Comparison of ENCODE assay signal across 25 mouse cellular contexts in genomic region chr4:85438813-85439212, GRCm38 (mm10).
DNase-seq lines count a peak whose midpoint lies in the region; ATAC-seq and TF ChIP-seq lines count a peak whose summit lies in the region.
"Had no signal": no experiment of that assay in that cellular context is flagged by ENCODE, and none has a peak within 500 bp of the region (broad histone marks: within the 10 kb centered on the region; RNA-seq: fewer than 3 reads in every experiment).

No protein-coding gene starts in this region.

- no peak overlapping the region for H3K4me3 ChIP-seq in forebrain, embryonic 13.5 days
- no peak overlapping the region for H3K4me3 ChIP-seq in forebrain, embryonic 12.5 days (replicated peaks)
- H3K4me3 ChIP-seq in forebrain, embryonic 16.5 days (replicated peaks; ENCODE audit: low read length) = no peak overlapping the region
- H3K4me3 ChIP-seq in forebrain, postnatal 0 days (ENCODE audit: low read depth, low read length) = no peak overlapping the region
- H3K4me3 ChIP-seq: embryonic facial prominence, embryonic 13.5 days; embryonic facial prominence, embryonic 15.5 days; erythroblast, embryonic 14.5 days had no signal

- no peaks in the 10 kb centered on the region for H3K36me3 ChIP-seq in forebrain, embryonic 13.5 days (ENCODE audit: poor library complexity, severe bottlenecking)
- no peaks in the 10 kb centered on the region for H3K36me3 ChIP-seq in forebrain, embryonic 12.5 days (replicated peaks)
- H3K36me3 ChIP-seq in forebrain, embryonic 16.5 days (ENCODE audit: control insufficient read depth, insufficient read depth) = no peaks in the 10 kb centered on the region
- H3K36me3 ChIP-seq in forebrain, postnatal 0 days (ENCODE audit: insufficient read depth) = no peaks in the 10 kb centered on the region
- H3K36me3 ChIP-seq: embryonic facial prominence, embryonic 13.5 days; embryonic facial prominence, embryonic 15.5 days; G1E had no signal

- H3K9ac ChIP-seq in forebrain, embryonic 13.5 days = no peak overlapping the region
- no peak overlapping the region for H3K9ac ChIP-seq in forebrain, embryonic 12.5 days
- no peak overlapping the region for H3K9ac ChIP-seq in forebrain, embryonic 16.5 days (replicated peaks; ENCODE audit: low read depth, low read length)
- H3K9ac ChIP-seq in forebrain, postnatal 0 days = no peak overlapping the region
- H3K9ac ChIP-seq: embryonic facial prominence, embryonic 13.5 days; embryonic facial prominence, embryonic 15.5 days had no signal

- peaks cover 10% of the 10 kb centered on the region; the same call in 1 of the 2 replicates for H3K4me1 ChIP-seq in forebrain, embryonic 13.5 days
- H3K4me1 ChIP-seq in forebrain, embryonic 12.5 days = no peaks in the 10 kb centered on the region
- no peaks in the 10 kb centered on the region for H3K4me1 ChIP-seq in forebrain, embryonic 16.5 days (replicated peaks; ENCODE audit: control insufficient read depth, insufficient read depth, low read length)
- H3K4me1 ChIP-seq in forebrain, postnatal 0 days (ENCODE audit: insufficient read depth) = no peaks in the 10 kb centered on the region

- H3K27me3 ChIP-seq in forebrain, embryonic 13.5 days = no peaks in the 10 kb centered on the region
- H3K27me3 ChIP-seq in forebrain, embryonic 12.5 days = no peaks in the 10 kb centered on the region
- no peaks in the 10 kb centered on the region for H3K27me3 ChIP-seq in forebrain, embryonic 16.5 days (replicated peaks; ENCODE audit: control insufficient read depth, insufficient read depth, low read length)
- H3K27me3 ChIP-seq in forebrain, postnatal 0 days (ENCODE audit: insufficient read depth, low read length) = no peaks in the 10 kb centered on the region
- H3K27me3 ChIP-seq: CH12.LX; embryonic facial prominence, embryonic 13.5 days; embryonic facial prominence, embryonic 15.5 days; Patski had no signal

- H3K4me2 ChIP-seq in forebrain, embryonic 13.5 days = no peak overlapping the region
- H3K4me2 ChIP-seq in forebrain, embryonic 12.5 days = no peak overlapping the region
- H3K4me2 ChIP-seq in forebrain, embryonic 16.5 days (ENCODE audit: low read length) = no peak overlapping the region
- no peak overlapping the region for H3K4me2 ChIP-seq in forebrain, postnatal 0 days (ENCODE audit: low read depth)
- H3K4me2 ChIP-seq: embryonic facial prominence, embryonic 13.5 days; embryonic facial prominence, embryonic 15.5 days had no signal

- 37% methylated on average over 3 of the region's 3 CpGs for WGBS in forebrain, embryonic 13.5 days
- 54% methylated on average over 3 of the region's 3 CpGs for WGBS in forebrain, embryonic 12.5 days
- WGBS in forebrain, embryonic 16.5 days = 24% methylated on average over 3 of the region's 3 CpGs
- 35% methylated on average over 3 of the region's 3 CpGs for WGBS in forebrain, postnatal 0 days

- no peak overlapping the region for H3K27ac ChIP-seq in forebrain, embryonic 13.5 days
- no peak overlapping the region for H3K27ac ChIP-seq in forebrain, embryonic 12.5 days
- no peak overlapping the region for H3K27ac ChIP-seq in forebrain, embryonic 16.5 days (ENCODE audit: low read length)
- H3K27ac ChIP-seq in forebrain, postnatal 0 days (ENCODE audit: low read depth, low read length) = no peak overlapping the region
- H3K27ac ChIP-seq: embryonic facial prominence, embryonic 13.5 days; embryonic facial prominence, embryonic 15.5 days had no signal

- no peak for TF ChIP-seq CTCF in forebrain, postnatal 0 days (IDR thresholded peaks at IDR 0.05; ENCODE audit: low read depth)

- DNase-seq in forebrain, postnatal 0 days = no peak
- DNase-seq in retina, postnatal 1 day = peak; percentile 32
- DNase-seq in retina, embryonic 14.5 days (ENCODE audit: low spot score) = no peak
- DNase-seq: adrenal gland, adult 8-10 months; adrenal gland, postnatal 14 days; adrenal gland, postnatal 36 days; B cell, adult 2 months; cerebellum, adult 11 months; cerebellum, adult 18-20 months; cerebellum, adult 8-10 months; cerebellum, adult 9-11 months; cerebellum, postnatal 14 days; cerebellum, postnatal 36 days; embryo, embryonic 11 days had no signal

- no peaks in the 10 kb centered on the region for H3K9me3 ChIP-seq in forebrain, embryonic 13.5 days (replicated peaks)
- no peaks in the 10 kb centered on the region for H3K9me3 ChIP-seq in forebrain, embryonic 12.5 days
- H3K9me3 ChIP-seq in forebrain, embryonic 16.5 days (ENCODE audit: control insufficient read depth, low read length) = no peaks in the 10 kb centered on the region
- no peaks in the 10 kb centered on the region for H3K9me3 ChIP-seq in forebrain, postnatal 0 days (ENCODE audit: low read length)
- H3K9me3 ChIP-seq: embryonic facial prominence, embryonic 13.5 days; embryonic facial prominence, embryonic 15.5 days had no signal

- ATAC-seq in forebrain, embryonic 13.5 days = peak; percentile 70; the same call in 1 of the 2 replicates
- no peak for ATAC-seq in forebrain, embryonic 12.5 days (ENCODE audit: low FRiP score)
- ATAC-seq in forebrain, embryonic 16.5 days = peak; percentile 80; the same call in 1 of the 2 replicates
- no peak for ATAC-seq in forebrain, postnatal 0 days
- ATAC-seq: activated CD4-positive, CD25-positive, alpha-beta regulatory T cell, adult 4 months; CD4-positive, CD25-positive, alpha-beta regulatory T cell, adult 4 months; Patski had no signal

Comparison
In these comparisons a context has a peak if more than half of its experiments do, and no peak if none do; other contexts are left out.
1. ATAC-seq: peak in forebrain, embryonic 13.5 days (single experiment) and forebrain, embryonic 16.5 days (single experiment); none in forebrain, embryonic 12.5 days (single experiment) and forebrain, postnatal 0 days (single experiment).